11 mouse cellular contexts compared by ENCODE assay signal in genomic region chr3:105892572-105893495, GRCm38 (mm10). TPM values are rescaled to one million over a fixed set of nuclear protein-coding genes. Genes with fewer than 3 reads are reported as not detected.
DNase-seq lines count a peak whose midpoint lies in the region; ATAC-seq and TF ChIP-seq lines count a peak whose summit lies in the region.
"Had no signal": no experiment of that assay in that cellular context is flagged by ENCODE, and none has a peak within 500 bp of the region (broad histone marks: within the 10 kb centered on the region; RNA-seq: fewer than 3 reads in every experiment).

No protein-coding gene starts in this region.

- ATAC-seq in liver, embryonic 14.5 days (ENCODE audit: insufficient read depth) = peak; percentile 81
- no peak for ATAC-seq in erythroblast, adult 5-6 weeks (replicated peaks; ENCODE audit: low FRiP score, poor library complexity, severe bottlenecking)

- no peaks in the 10 kb centered on the region for H3K27me3 ChIP-seq in liver, embryonic 14.5 days (ENCODE audit: control insufficient read depth, insufficient read depth, low read length)

- H3K4me1 ChIP-seq in liver, embryonic 14.5 days (replicated peaks; ENCODE audit: control insufficient read depth in 2 of 2, insufficient read depth in 2 of 2, low read length in 1 of 2) = peaks cover 14 to 35% of the 10 kb centered on the region in 2 experiments

- TF ChIP-seq EP300 in liver, embryonic 14.5 days (IDR thresholded peaks at IDR 0.05; ENCODE audit: low read depth) = peak; percentile 11; the same call in 1 of the 2 replicates

- TF ChIP-seq CTCF in liver, embryonic 14.5 days (IDR thresholded peaks at IDR 0.05; ENCODE audit: low read depth) = no peak

- no peak overlapping the region for H3K27ac ChIP-seq in liver, embryonic 14.5 days

- no peaks in the 10 kb centered on the region for H3K9me3 ChIP-seq in liver, embryonic 14.5 days (ENCODE audit: control insufficient read depth, low read length)

- H3K4me3 ChIP-seq in liver, embryonic 14.5 days (ENCODE audit: insufficient read depth in 1 of 2, low read depth in 2 of 2, low read length in 2 of 2) = no peak overlapping the region

- no peak overlapping the region for H3K9ac ChIP-seq in liver, embryonic 14.5 days (replicated peaks)

- 20% methylated on average over 19 of the region's 19 CpGs for WGBS in liver, embryonic 14.5 days (ENCODE audit: insufficient replicate concordance)

- DNase-seq in heart, adult 9 months (ENCODE audit: low spot score in 2 of 2) = peak; percentile 34 to 58
- DNase-seq in heart, postnatal 4 days = no peak
- peak; percentile 50 for DNase-seq in c-Kit-positive CD71-positive TER-119-negative erythroid progenitor cells, embryonic 14.5 days (ENCODE audit: low read depth)
- DNase-seq in liver, embryonic 14.5 days (ENCODE audit: low read depth in 3 of 3, low spot score in 3 of 3) = no peak
- peak; percentile 71 to 80 for DNase-seq in spleen, postnatal 4 days (ENCODE audit: low spot score in 2 of 2)
- DNase-seq in layer of hippocampus, postnatal 14 days (ENCODE audit: low spot score in 2 of 2) = no peak
- DNase-seq in embryo, embryonic 10.5 days (ENCODE audit: low spot score) = no peak

- peak overlapping the region; percentile 53 for H3K4me2 ChIP-seq in liver, embryonic 14.5 days (ENCODE audit: low read depth)

- no peaks in the 10 kb centered on the region for H3K36me3 ChIP-seq in liver, embryonic 14.5 days (replicated peaks; ENCODE audit: control insufficient read depth, insufficient read depth, low read depth)

RNA-seq across cellular contexts. Expression of gene Tmigd3, which starts 22.1 kb away (rescaled TPM):
- under 1 TPM; 0.34 to 0.52 TPM for total RNA-seq in heart, postnatal 4 days (2021)
- 0.08 and 0.11 TPM in 2 replicates for polyA plus RNA-seq in liver, embryonic 14.5 days (2012; rRNA removed)
- 0.09 and 0.34 TPM in 2 replicates for polyA plus RNA-seq in liver, embryonic 14.5 days (2014; fragmentation: Nextera tagmentation; extraction: Ambion mirVana)
- total RNA-seq in layer of hippocampus, postnatal 14 days (2021) = under 1 TPM in 1 of 2 experiments, not detected in 1; 0.69 TPM
- total RNA-seq in erythroblast, adult 5-6 weeks (2015; ENCODE audit: low replicate concordance) = not detected in 2 replicates
- 1.2 TPM in 1 of 2 replicates, not detected in the other for total RNA-seq in erythroblast, adult 5-6 weeks (2017; ENCODE audit: low replicate concordance)
- total RNA-seq: ES-E14; heart, postnatal 10 days had no signal

RNA-seq across cellular contexts. Expression of gene Adora3, which starts 22.2 kb away (rescaled TPM):
- not detected for total RNA-seq in heart, postnatal 4 days (2021)
- polyA plus RNA-seq in liver, embryonic 14.5 days (2012; rRNA removed) = 0.34 and 0.49 TPM in 2 replicates
- 0.47 and 0.49 TPM in 2 replicates for polyA plus RNA-seq in liver, embryonic 14.5 days (2014; fragmentation: Nextera tagmentation; extraction: Ambion mirVana)
- total RNA-seq in layer of hippocampus, postnatal 14 days (2021) = under 1 TPM; 0.62 to 0.95 TPM
- 0.84 TPM in 1 of 2 replicates, not detected in the other for total RNA-seq in erythroblast, adult 5-6 weeks (2015; ENCODE audit: low replicate concordance)
- total RNA-seq in erythroblast, adult 5-6 weeks (2017; ENCODE audit: low replicate concordance) = 1.1 TPM in 1 of 2 replicates, not detected in the other
- total RNA-seq: ES-E14 had no signal

RNA-seq across cellular contexts. Expression of gene I830077J02Rik, which starts 39.6 kb away (rescaled TPM):
- total RNA-seq in heart, postnatal 4 days (2021) = 1 to 10 TPM in 1 of 2 experiments, under 1 TPM in 1; 0.69 to 1.4 TPM
- polyA plus RNA-seq in liver, embryonic 14.5 days (2012; rRNA removed) = 3.0 and 4.1 TPM in 2 replicates
- polyA plus RNA-seq in liver, embryonic 14.5 days (2014; fragmentation: Nextera tagmentation; extraction: Ambion mirVana) = 3.0 and 3.1 TPM in 2 replicates
- under 1 TPM; 0.55 to 0.86 TPM for total RNA-seq in layer of hippocampus, postnatal 14 days (2021)
- 19.9 and 22.1 TPM in 2 replicates for total RNA-seq in erythroblast, adult 5-6 weeks (2015; ENCODE audit: low replicate concordance)
- total RNA-seq in erythroblast, adult 5-6 weeks (2017; ENCODE audit: low replicate concordance) = 5.4 and 7.1 TPM in 2 replicates
- polyA plus RNA-seq: testis, adult 2 months had no signal

Comparison
In these comparisons a context has a peak if more than half of its experiments do, and no peak if none do; other contexts are left out.
1. DNase-seq: peak in heart, adult 9 months (2 of 2), c-Kit-positive CD71-positive TER-119-negative erythroid progenitor cells, embryonic 14.5 days (single experiment) and spleen, postnatal 4 days (2 of 2); none in heart, postnatal 4 days (single experiment), liver, embryonic 14.5 days (0 of 3), layer of hippocampus, postnatal 14 days (0 of 2) and embryo, embryonic 10.5 days (single experiment).